Mouse (Mus musculus) telencephalon, adult 2 months (tissue): ENCODE measurements at regions not wholly inside any gene's neighbourhood (a gene's known extent, or its start where the extent isn't known, plus 50 kb on each side); places are given as distances from the start of the nearest gene placed in this dataset.
"Not testable (repeated sequence)": the region's sequence is repeated elsewhere in the genome, so short reads cannot be mapped to it uniquely, and the experiment has no call there.

ENCODE experiments used
- DNase-seq: peaks from one replicate; pipeline ENCODE4 v3.0.0-alpha.2; 2011; ENCODE audit warnings: low read depth, low spot score

GRCm38 (mm10) chr10:51397016-51397415, 83.4 kb upstream of the Gm49339 start:
- not testable (repeated sequence) for DNase-seq

- DNase-seq, result peak; percentile 46
These were observed 75.3 kb upstream of the Gm49339 start for GRCm38 (mm10) chr10:51405141-51405540.

GRCm38 (mm10) chr10:51412795-51413194, 67.6 kb upstream of the Gm49339 start:
- no peak for DNase-seq

- no peak for DNase-seq
These were observed 65.9 kb upstream of the Gm49339 start for GRCm38 (mm10) chr10:51414512-51414911.

- no peak for DNase-seq
These were observed 63.7 kb upstream of the Gm49339 start for GRCm38 (mm10) chr10:51416723-51417122.

GRCm38 (mm10) chr10:51417221-51417911, 63.0 kb upstream of the Gm49339 start:
- no peak for DNase-seq

- DNase-seq, result no peak
These were observed 61.9 kb upstream of the Gm49339 start for GRCm38 (mm10) chr10:51418550-51418949.

GRCm38 (mm10) chr10:51422501-51422900, 57.9 kb upstream of the Gm49339 start:
- DNase-seq, result no peak
